Mouse (Mus musculus) forebrain, embryonic 10.5 days (tissue): ENCODE measurements at regions not wholly inside any gene's neighbourhood (a gene's known extent, or its start where the extent isn't known, plus 50 kb on each side); places are given as distances from the start of the nearest gene placed in this dataset.

ENCODE experiments used
- DNase-seq: peaks from one replicate; pipeline ENCODE4 v3.0.0-alpha.2; 2017; ENCODE audit warnings: low spot score; ENCODE audit errors: extremely low spot score
- H3K27ac ChIP-seq: fragments of 300-500 bp; sonication (generic); 2 replicates; pipeline ENCODE4 v1.5.1; 2016; ENCODE audit warnings: mild to moderate bottlenecking
- H3K27me3 ChIP-seq: fragments of 300-500 bp; sonication (generic); 2 replicates; pipeline ENCODE4 v1.6.1; 2016; ENCODE audit warnings: mild to moderate bottlenecking; ENCODE audit not compliant: poor library complexity, severe bottlenecking
- H3K36me3 ChIP-seq: fragments of 300-500 bp; sonication (generic); replicated peaks from 2 replicates; pipeline ENCODE4 v1.6.1; 2016; ENCODE audit warnings: mild to moderate bottlenecking, moderate library complexity
- H3K4me1 ChIP-seq: fragments of 300-500 bp; sonication (generic); 2 replicates; pipeline ENCODE4 v1.6.1; 2016
- H3K4me3 ChIP-seq: fragments of 300-500 bp; sonication (generic); 2 replicates; pipeline ENCODE4 v1.5.1; 2016; ENCODE audit warnings: mild to moderate bottlenecking, moderate library complexity
- H3K9me3 ChIP-seq: fragments of 300-500 bp; sonication (generic); 2 replicates; pipeline ENCODE4 v1.6.1; 2016; ENCODE audit warnings: mild to moderate bottlenecking, moderate library complexity
- WGBS: fragments of 180-500 bp; shearing (Covaris S2); methylation state at CpG from one replicate; pipeline ENCODE4 v1.1.7; 2016; 5-methylcytosine and 5-hydroxymethylcytosine counted together

GRCm38 (mm10) chr4:9036005-9036404 is 797.2 kb upstream of the Car8 start:
- 92% methylated on average over 4 of the region's 4 CpGs for WGBS
- H3K4me1 ChIP-seq, result peaks cover 8% of the 10 kb centered on the region; the same call in 1 of the 2 replicates
- no peaks in the 10 kb centered on the region for H3K36me3 ChIP-seq
- H3K27me3 ChIP-seq, result no peaks in the 10 kb centered on the region
- DNase-seq, result no peak
- H3K27ac ChIP-seq, result no peak overlapping the region
- no peak overlapping the region for H3K4me3 ChIP-seq
- no peaks in the 10 kb centered on the region for H3K9me3 ChIP-seq

- H3K4me3 ChIP-seq, result no peak overlapping the region
- no peak for DNase-seq
Measured at GRCm38 (mm10) chr4:9035350-9035749, 796.5 kb upstream of the Car8 start.

GRCm38 (mm10) chr4:9034280-9034679 is 795.4 kb upstream of the Car8 start:
- no peak overlapping the region for H3K4me3 ChIP-seq
- no peak for DNase-seq
- H3K27ac ChIP-seq, result no peak overlapping the region
- H3K36me3 ChIP-seq, result no peaks in the 10 kb centered on the region
- no peaks in the 10 kb centered on the region for H3K27me3 ChIP-seq
- H3K9me3 ChIP-seq, result no peaks in the 10 kb centered on the region
- WGBS, result 69% methylated on average over 4 of the region's 4 CpGs
- H3K4me1 ChIP-seq, result peaks cover 13% of the 10 kb centered on the region

More at GRCm38 (mm10) chr4:9035350-9035749, 796.5 kb upstream of the Car8 start:
- Histone ChIP-seq H3K4me1 (peaks cover 8% of the 10 kb centered on the region; the same call in 1 of the 2 replicates), H3K9me3 (no peaks in the 10 kb centered on the region), H3K27ac (no peak overlapping the region), H3K36me3 (no peaks in the 10 kb centered on the region), H3K27me3 (no peaks in the 10 kb centered on the region)
- 88% methylated on average over 4 of the region's 4 CpGs for WGBS

- peaks cover 24% of the 10 kb centered on the region for H3K4me1 ChIP-seq
- no peaks in the 10 kb centered on the region for H3K9me3 ChIP-seq
- no peaks in the 10 kb centered on the region for H3K36me3 ChIP-seq
- DNase-seq, result no peak
- H3K27me3 ChIP-seq, result no peaks in the 10 kb centered on the region
- WGBS, result 90% methylated on average over 6 of the region's 6 CpGs
- H3K4me3 ChIP-seq, result no peak overlapping the region
- no peak overlapping the region for H3K27ac ChIP-seq
Measured at GRCm38 (mm10) chr4:9033106-9033642, 794.3 kb upstream of the Car8 start.

- H3K36me3 ChIP-seq, result no peaks in the 10 kb centered on the region
- no peaks in the 10 kb centered on the region for H3K27me3 ChIP-seq
- H3K27ac ChIP-seq, result no peak overlapping the region
- peaks cover 38% of the 10 kb centered on the region for H3K4me1 ChIP-seq
- H3K9me3 ChIP-seq, result no peaks in the 10 kb centered on the region
- DNase-seq, result no peak
- H3K4me3 ChIP-seq, result no peak overlapping the region
- 46% methylated on average over 6 of the region's 6 CpGs for WGBS
Measured at GRCm38 (mm10) chr4:9031634-9032033, 792.8 kb upstream of the Car8 start.

- Histone ChIP-seq H3K27me3 (no peaks in the 10 kb centered on the region), H3K4me1 (peaks cover 49% of the 10 kb centered on the region), H3K27ac (peak overlapping the region; percentile 82), H3K36me3 (no peaks in the 10 kb centered on the region), H3K4me3 (peak overlapping the region; percentile 51), H3K9me3 (no peaks in the 10 kb centered on the region)
- DNase-seq, result no peak
- 22% methylated on average over 6 of the region's 6 CpGs for WGBS
Measured at GRCm38 (mm10) chr4:9028946-9029345, 790.1 kb upstream of the Car8 start.

- Histone ChIP-seq H3K36me3 (no peaks in the 10 kb centered on the region), H3K27ac (peak overlapping the region; percentile 82), H3K4me1 (peaks cover 49% of the 10 kb centered on the region), H3K9me3 (no peaks in the 10 kb centered on the region), H3K4me3 (peak overlapping the region; percentile 51), H3K27me3 (no peaks in the 10 kb centered on the region)
- WGBS, result under 1% methylated on average over 12 of the region's 12 CpGs
- DNase-seq, result peak; percentile 63
Measured at GRCm38 (mm10) chr4:9028475-9028874, 789.6 kb upstream of the Car8 start.

- no peaks in the 10 kb centered on the region for H3K9me3 ChIP-seq
- H3K27ac ChIP-seq, result peak overlapping the region; percentile 82
- H3K36me3 ChIP-seq, result no peaks in the 10 kb centered on the region
- peak overlapping the region; percentile 51 for H3K4me3 ChIP-seq
- peak; percentile 86 for DNase-seq
- H3K4me1 ChIP-seq, result peaks cover 49% of the 10 kb centered on the region
- H3K27me3 ChIP-seq, result no peaks in the 10 kb centered on the region
- WGBS, result under 1% methylated on average over 30 of the region's 30 CpGs
Measured at GRCm38 (mm10) chr4:9027798-9028404, 789.1 kb upstream of the Car8 start.

GRCm38 (mm10) chr4:9027383-9027782 is 788.5 kb upstream of the Car8 start:
- Histone ChIP-seq H3K4me3 (peak overlapping the region; percentile 51; the same call in 1 of the 2 replicates), H3K27me3 (no peaks in the 10 kb centered on the region), H3K9me3 (no peaks in the 10 kb centered on the region), H3K27ac (peak overlapping the region; percentile 42; the same call in 1 of the 2 replicates), H3K4me1 (peaks cover 49% of the 10 kb centered on the region), H3K36me3 (no peaks in the 10 kb centered on the region)
- WGBS, result 28% methylated on average over 7 of the region's 7 CpGs
- no peak for DNase-seq

- Histone ChIP-seq H3K4me3 (no peak overlapping the region), H3K27me3 (no peaks in the 10 kb centered on the region), H3K9me3 (no peaks in the 10 kb centered on the region), H3K27ac (no peak overlapping the region), H3K36me3 (no peaks in the 10 kb centered on the region), H3K4me1 (peaks cover 46% of the 10 kb centered on the region)
- no peak for DNase-seq
- WGBS, result 85% methylated on average over 16 of the region's 16 CpGs
Measured at GRCm38 (mm10) chr4:9026841-9027240, 788.0 kb upstream of the Car8 start.

- no peak for DNase-seq
- H3K4me1 ChIP-seq, result peaks cover 41% of the 10 kb centered on the region
- WGBS, result 59% methylated on average over 8 of the region's 8 CpGs
- H3K4me3 ChIP-seq, result no peak overlapping the region
- H3K27me3 ChIP-seq, result no peaks in the 10 kb centered on the region
- H3K9me3 ChIP-seq, result no peaks in the 10 kb centered on the region
- H3K27ac ChIP-seq, result peak overlapping the region; percentile 69; the same call in 1 of the 2 replicates
- no peaks in the 10 kb centered on the region for H3K36me3 ChIP-seq
Measured at GRCm38 (mm10) chr4:9025821-9026470, 787.1 kb upstream of the Car8 start.

- no peaks in the 10 kb centered on the region for H3K27me3 ChIP-seq
- DNase-seq, result no peak
- no peak overlapping the region for H3K27ac ChIP-seq
- 84% methylated on average over 6 of the region's 6 CpGs for WGBS
- peaks cover 41% of the 10 kb centered on the region for H3K4me1 ChIP-seq
- H3K36me3 ChIP-seq, result no peaks in the 10 kb centered on the region
- no peak overlapping the region for H3K4me3 ChIP-seq
- H3K9me3 ChIP-seq, result no peaks in the 10 kb centered on the region
Measured at GRCm38 (mm10) chr4:9024216-9024925, 785.5 kb upstream of the Car8 start.
